8 mouse cellular contexts compared by ENCODE assay signal in genomic region chr6:94700612-94701011, GRCm38 (mm10). TPM values are rescaled to one million over a fixed set of nuclear protein-coding genes. Genes with fewer than 3 reads are reported as not detected.
A peak's percentile ranks its signal among the peaks of the same experiment; 100 is the strongest.
DNase-seq lines count a peak whose midpoint lies in the region; ATAC-seq and TF ChIP-seq lines count a peak whose summit lies in the region.

No protein-coding gene starts in this region.

- peak; percentile 78 for DNase-seq in embryo, embryonic 10 days (ENCODE audit: low spot score)
- DNase-seq in embryo, embryonic 9.5 days (ENCODE audit: extremely low spot score): no peak
- DNase-seq in adrenal gland, postnatal 25 days: peak; percentile 79
- DNase-seq in kidney, postnatal 0 days (ENCODE audit: low spot score): peak; percentile 90
- DNase-seq in lung, postnatal 25 days (ENCODE audit: low spot score): peak; percentile 68
- no peak for DNase-seq in spleen, adult 2 months (ENCODE audit: low read depth in 1 of 2, low spot score in 2 of 2)

- H3K4me3 ChIP-seq in heart, embryonic 16.5 days (ENCODE audit: low read length): peak overlapping the region; percentile 54
- peak overlapping the region; percentile 82 for H3K4me3 ChIP-seq in kidney, postnatal 0 days (replicated peaks; ENCODE audit: low read depth, low read length)
- peak overlapping the region; percentile 27 for H3K4me3 ChIP-seq in spleen, adult 2 months (ENCODE audit: extremely low read depth, insufficient read depth, insufficient read length)

- TF ChIP-seq POLR2A in spleen, adult 2 months (IDR thresholded peaks at IDR 0.05; ENCODE audit: low read depth, low read length): no peak

- no peak for TF ChIP-seq CTCF in kidney, postnatal 0 days (IDR thresholded peaks at IDR 0.05; ENCODE audit: low read depth)
- no peak for TF ChIP-seq CTCF in spleen, adult 2 months (IDR thresholded peaks at IDR 0.05; ENCODE audit: extremely low read depth, insufficient read depth, insufficient read length, insufficient replicate concordance)

- ATAC-seq in erythroblast, adult 5-6 weeks (replicated peaks; ENCODE audit: low FRiP score, poor library complexity, severe bottlenecking): peak; percentile 48; the same call in 1 of the 2 replicates
- ATAC-seq in heart, embryonic 16.5 days (replicated peaks; ENCODE audit: extremely low read depth, insufficient read depth, low FRiP score): peak; percentile 33; the same call in 1 of the 2 replicates
- ATAC-seq in kidney, postnatal 0 days (replicated peaks; ENCODE audit: low FRiP score, low read depth): no peak

- no peaks in the 10 kb centered on the region for H3K36me3 ChIP-seq in heart, embryonic 16.5 days (ENCODE audit: control insufficient read depth, insufficient read depth)
- no peaks in the 10 kb centered on the region for H3K36me3 ChIP-seq in kidney, postnatal 0 days (ENCODE audit: insufficient read depth, low read length)
- H3K36me3 ChIP-seq in spleen, adult 2 months (ENCODE audit: control insufficient read depth, insufficient read depth, low read length): no peaks in the 10 kb centered on the region

- 0% methylated on average over 8 of the region's 8 CpGs for WGBS in heart, embryonic 16.5 days
- WGBS in kidney, postnatal 0 days: under 1% methylated on average over 8 of the region's 8 CpGs
- 2% methylated on average over 8 of the region's 8 CpGs for WGBS in spleen, adult 2 months

- H3K27me3 ChIP-seq in heart, embryonic 16.5 days (ENCODE audit: control insufficient read depth, insufficient read depth, low read length): no peaks in the 10 kb centered on the region
- no peaks in the 10 kb centered on the region for H3K27me3 ChIP-seq in kidney, postnatal 0 days (ENCODE audit: insufficient read depth, low read length)
- peaks cover 11% of the 10 kb centered on the region for H3K27me3 ChIP-seq in spleen, adult 2 months (ENCODE audit: control insufficient read depth, insufficient read depth, low read length)

- peak overlapping the region; percentile 84 for H3K27ac ChIP-seq in heart, embryonic 16.5 days (ENCODE audit: low read length)
- H3K27ac ChIP-seq in kidney, postnatal 0 days: peak overlapping the region; percentile 78; the same call in 1 of the 2 replicates
- H3K27ac ChIP-seq in spleen, adult 2 months (ENCODE audit: insufficient read depth, low read length): no peak overlapping the region

- H3K4me2 ChIP-seq in heart, embryonic 16.5 days (ENCODE audit: low read depth, low read length): peak overlapping the region; percentile 90
- H3K4me2 ChIP-seq in kidney, postnatal 0 days (ENCODE audit: low read length): peak overlapping the region; percentile 97

- H3K9ac ChIP-seq in heart, embryonic 16.5 days (ENCODE audit: low read length): peak overlapping the region; percentile 52
- peak overlapping the region; percentile 37; the same call in 1 of the 2 replicates for H3K9ac ChIP-seq in kidney, postnatal 0 days (ENCODE audit: low read depth, low read length)

- peaks cover 25% of the 10 kb centered on the region for H3K4me1 ChIP-seq in heart, embryonic 16.5 days (ENCODE audit: control insufficient read depth, insufficient read depth, low read length)
- peaks cover 14% of the 10 kb centered on the region for H3K4me1 ChIP-seq in kidney, postnatal 0 days (replicated peaks; ENCODE audit: insufficient read depth, low read length)
- peaks cover 5% of the 10 kb centered on the region; the same call in 1 of the 2 replicates for H3K4me1 ChIP-seq in spleen, adult 2 months (ENCODE audit: control insufficient read depth, insufficient read depth, insufficient read length)

- H3K9me3 ChIP-seq in heart, embryonic 16.5 days (replicated peaks; ENCODE audit: control insufficient read depth, low read length): no peaks in the 10 kb centered on the region
- no peaks in the 10 kb centered on the region for H3K9me3 ChIP-seq in kidney, postnatal 0 days (replicated peaks; ENCODE audit: low read length)

RNA-seq across cellular contexts. Expression of gene Lrig1, which starts 0.7 kb away (rescaled TPM):
- total RNA-seq in adrenal gland, postnatal 25 days (2021): 9.4 and 14.4 TPM in 2 replicates
- 1.2 and 2.5 TPM in 2 replicates for total RNA-seq in erythroblast, adult 5-6 weeks (2015; ENCODE audit: low replicate concordance)
- 1.3 and 2.5 TPM in 2 replicates for total RNA-seq in erythroblast, adult 5-6 weeks (2017; ENCODE audit: low replicate concordance)
- 7.7 and 8.9 TPM in 2 replicates for polyA plus RNA-seq in heart, embryonic 16.5 days (2015; fragmentation: Nextera tagmentation; extraction: Ambion mirVana)
- 6.1 and 8.3 TPM in 2 replicates for polyA plus RNA-seq in kidney, postnatal 0 days (2015; fragmentation: Nextera tagmentation; extraction: Ambion mirVana)
- 7.4 and 8.1 TPM in 2 replicates for polyA plus RNA-seq in spleen, adult 2 months (2012; rRNA removed)

Comparison
In these comparisons a context has a peak if more than half of its experiments do, and no peak if none do; other contexts are left out.
1. DNase-seq: peak in embryo, embryonic 10 days (single experiment), adrenal gland, postnatal 25 days (single experiment), kidney, postnatal 0 days (single experiment) and lung, postnatal 25 days (single experiment); none in embryo, embryonic 9.5 days (single experiment) and spleen, adult 2 months (0 of 2).
2. H3K4me3 ChIP-seq: peak in every context shown above with its lines; median percentile 82 in kidney, postnatal 0 days; 54 in heart, embryonic 16.5 days; 27 in spleen, adult 2 months.